Mouse (Mus musculus) myocyte (in vitro differentiated cells): Measurements from ENCODE around the gene Baiap3.

ENCODE experiments used
- CEBPB ChIP-seq: IDR thresholded peaks from 2 replicates; pipeline ENCODE4 v1.6.1; 2011; ENCODE audit warnings: mild to moderate bottlenecking, moderate library complexity; ENCODE audit not compliant: poor library complexity, insufficient read depth, severe bottlenecking
- E2F4 ChIP-seq: IDR thresholded peaks from one replicate; pipeline ENCODE4 v1.6.1; 2011; ENCODE audit warnings: mild to moderate bottlenecking, control low read depth, moderate library complexity; ENCODE audit not compliant: insufficient read depth
- MAX ChIP-seq: IDR thresholded peaks from one replicate; pipeline ENCODE4 v1.6.1; 2011; ENCODE audit warnings: low read depth, mild to moderate bottlenecking, control low read depth
- MYOD1 ChIP-seq, 3 experiments: IDR thresholded peaks; one replicate each; pipeline ENCODE4 v1.6.1; 2011; ENCODE audit warnings: control low read depth in 2 of 3, low read depth in 2 of 3, mild to moderate bottlenecking in 2 of 3, moderate library complexity in 1 of 3; ENCODE audit not compliant: insufficient read length in 2 of 3, control insufficient read depth in 1 of 3
- MYOG ChIP-seq, 3 experiments: IDR thresholded peaks; one replicate each; pipeline ENCODE4 v1.6.1; 2011; ENCODE audit warnings: control low read depth in 2 of 3, low read depth in 2 of 3, mild to moderate bottlenecking in 2 of 3; ENCODE audit not compliant: insufficient read length in 2 of 3, control insufficient read depth in 1 of 3, insufficient read depth in 1 of 3
- POLR2A ChIP-seq: IDR thresholded peaks from one replicate; pipeline ENCODE4 v1.6.1; 2011; ENCODE audit warnings: low read depth, mild to moderate bottlenecking, control low read depth, moderate library complexity; ENCODE audit not compliant: insufficient read length
- POLR2AphosphoS2 ChIP-seq: IDR thresholded peaks from one replicate; pipeline ENCODE4 v1.6.1; 2011; ENCODE audit warnings: low read depth, control low read depth; ENCODE audit not compliant: insufficient read length
- REST ChIP-seq: IDR thresholded peaks from one replicate; pipeline ENCODE4 v1.6.1; 2011; ENCODE audit warnings: mild to moderate bottlenecking, control low read depth, moderate library complexity; ENCODE audit not compliant: insufficient read depth, insufficient read length
- SRF ChIP-seq: IDR thresholded peaks from one replicate; pipeline ENCODE4 v1.6.1; 2011; ENCODE audit warnings: low read depth; ENCODE audit not compliant: control insufficient read depth, insufficient read length
- TCF12 ChIP-seq: IDR thresholded peaks from one replicate; pipeline ENCODE4 v1.6.1; 2011; ENCODE audit warnings: mild to moderate bottlenecking, control low read depth; ENCODE audit not compliant: poor library complexity, insufficient read depth, severe bottlenecking
- USF1 ChIP-seq: IDR thresholded peaks from one replicate; pipeline ENCODE4 v1.6.1; 2011; ENCODE audit warnings: low read depth, mild to moderate bottlenecking, control low read depth, moderate library complexity

DNA sequence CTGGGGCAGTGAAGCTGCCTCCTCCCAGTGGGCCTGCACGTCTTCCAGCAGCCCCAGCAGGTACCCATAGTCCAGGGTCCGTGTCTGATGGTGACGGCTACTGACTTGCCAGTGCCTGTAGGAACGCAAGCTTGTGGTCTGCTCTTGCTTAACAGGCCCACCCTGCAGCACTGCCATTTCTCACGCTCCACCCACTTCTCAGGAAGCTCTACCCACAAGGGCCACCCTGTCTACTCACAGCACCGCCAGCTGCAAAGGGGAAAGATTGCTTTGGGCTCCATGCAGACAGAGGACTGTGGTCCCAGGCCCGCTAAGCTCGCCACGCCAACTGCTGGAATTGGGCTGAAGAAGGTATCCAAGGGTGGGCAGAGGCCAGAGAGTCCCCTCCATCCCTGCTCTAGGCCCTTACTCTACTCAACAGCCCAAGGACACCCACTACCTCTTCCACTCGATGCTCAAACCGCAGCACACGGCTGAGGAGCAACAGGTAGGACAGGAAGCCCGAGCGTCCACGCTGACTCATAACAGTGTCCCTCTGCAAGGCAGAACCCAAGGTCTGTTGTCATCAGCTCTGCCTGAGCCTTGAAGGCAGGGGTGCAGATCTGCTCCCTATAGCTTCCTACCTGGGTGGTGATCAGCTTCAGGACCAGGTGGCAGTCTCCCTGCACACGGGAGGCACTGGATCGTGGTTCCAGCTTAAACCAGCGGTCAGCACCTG is 8.0 kb downstream of the Baiap3 start:
- no peak for TF ChIP-seq POLR2A
- TF ChIP-seq SRF, result no peak
- no peak for TF ChIP-seq POLR2AphosphoS2
- TF ChIP-seq CEBPB, result no peak
- no peak for TF ChIP-seq TCF12
- TF ChIP-seq MYOD1 (IDR thresholded peaks at IDR 0.05; ENCODE audit: control insufficient read depth in 1 of 3, insufficient read length in 2 of 3, low read depth in 2 of 3), result no peak
- TF ChIP-seq MAX, result no peak
- no peak for TF ChIP-seq E2F4
- TF ChIP-seq REST, result no peak
- no peak for TF ChIP-seq USF1
- TF ChIP-seq MYOG (IDR thresholded peaks at IDR 0.05; ENCODE audit: control insufficient read depth in 1 of 3, insufficient read depth in 1 of 3, insufficient read length in 2 of 3, low read depth in 2 of 3), result no peak
